Mouse (Mus musculus): Measurements from ENCODE around the gene Olfr1221. TPM values are rescaled to one million over a fixed set of nuclear protein-coding genes. Genes with fewer than 3 reads are reported as not detected.

Gene Olfr1221
- polyA plus RNA-seq, 1 experiment from 2014 or later = not detected

DNA sequence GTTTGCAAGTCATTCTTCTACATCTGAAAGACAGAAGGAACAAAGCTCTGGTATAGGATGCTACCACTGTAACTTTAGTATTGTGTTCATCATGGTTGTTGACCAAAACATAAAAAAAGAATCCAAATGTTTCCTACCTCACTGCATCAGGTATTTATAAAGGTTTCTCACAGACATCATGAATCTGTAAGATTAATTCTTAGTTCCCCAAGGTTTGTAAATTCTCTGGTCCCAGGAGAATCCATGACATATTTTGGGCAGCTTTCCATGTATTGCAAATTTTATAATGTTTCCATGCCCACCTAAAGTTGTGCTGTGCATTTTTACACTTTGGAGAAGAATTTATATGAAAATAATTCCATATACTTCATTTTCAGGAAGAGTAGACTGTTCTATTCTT lies 56.0 kb downstream of the Olfr1221 start, which contains the start of gene Olfr1218:
TSS of gene Olfr1218 (minus strand) at position 101 of the 400 bp plus-strand sequence.
- H3K4me2 ChIP-seq (replicated peaks; ENCODE audit: low read depth, low read length) = no peak within 1 kb of the TSS
- H3K27me3 ChIP-seq (ENCODE audit: insufficient read depth, low read length) = no peaks in the 10 kb centered on the region
- no peak for ATAC-seq (ENCODE audit: low FRiP score, low TSS enrichment)
- no peak within 1 kb of the TSS for H3K9ac ChIP-seq (replicated peaks; ENCODE audit: low read length)
- no peaks in the 10 kb centered on the region for H3K9me3 ChIP-seq (ENCODE audit: low read length)
- no peaks in the 10 kb centered on the region for H3K36me3 ChIP-seq (ENCODE audit: insufficient read depth, low read length)
- H3K27ac ChIP-seq (ENCODE audit: low read length) = no peak within 1 kb of the TSS
- no peaks in the 10 kb centered on the region for H3K4me1 ChIP-seq (ENCODE audit: insufficient read depth, low read length)
- no peak within 1 kb of the TSS for H3K4me3 ChIP-seq (ENCODE audit: low read length)

Other genes with a start within 250 kb of the Olfr1221 start
- not detected in 2 replicates for gene Olfr1208, start 215.0 kb downstream of the Olfr1221 start, polyA plus RNA-seq (2015; fragmentation: Nextera tagmentation; extraction: Ambion mirVana)
- not detected in 2 replicates for gene Olfr1209, start 202.1 kb downstream of the Olfr1221 start, polyA plus RNA-seq (2015; fragmentation: Nextera tagmentation; extraction: Ambion mirVana)
- gene Olfr1211, start 179.2 kb downstream of the Olfr1221 start, polyA plus RNA-seq (2015; fragmentation: Nextera tagmentation; extraction: Ambion mirVana) = not detected in 2 replicates
- gene Olfr1212, start 163.3 kb downstream of the Olfr1221 start, polyA plus RNA-seq (2015; fragmentation: Nextera tagmentation; extraction: Ambion mirVana) = not detected in 2 replicates
- not detected in 2 replicates for gene Gm13762, start 137.0 kb downstream of the Olfr1221 start, polyA plus RNA-seq (2015; fragmentation: Nextera tagmentation; extraction: Ambion mirVana)
- gene Olfr1214, start 124.6 kb downstream of the Olfr1221 start, polyA plus RNA-seq (2015; fragmentation: Nextera tagmentation; extraction: Ambion mirVana) = not detected in 2 replicates
- not detected in 2 replicates for gene Olfr1215, start 110.3 kb downstream of the Olfr1221 start, polyA plus RNA-seq (2015; fragmentation: Nextera tagmentation; extraction: Ambion mirVana)
- gene Olfr1216, start 98.9 kb downstream of the Olfr1221 start, polyA plus RNA-seq (2015; fragmentation: Nextera tagmentation; extraction: Ambion mirVana) = not detected in 2 replicates
- not detected in 2 replicates for gene Olfr1217, start 85.2 kb downstream of the Olfr1221 start, polyA plus RNA-seq (2015; fragmentation: Nextera tagmentation; extraction: Ambion mirVana)
- not detected in 2 replicates for gene Olfr1218, start 56.1 kb downstream of the Olfr1221 start, polyA plus RNA-seq (2015; fragmentation: Nextera tagmentation; extraction: Ambion mirVana)
- not detected in 2 replicates for gene Olfr1219, start 33.8 kb downstream of the Olfr1221 start, polyA plus RNA-seq (2015; fragmentation: Nextera tagmentation; extraction: Ambion mirVana)
- gene Olfr1220, start 10.4 kb downstream of the Olfr1221 start, polyA plus RNA-seq (2015; fragmentation: Nextera tagmentation; extraction: Ambion mirVana) = not detected in 2 replicates
- gene Olfr1222, start 15.8 kb upstream of the Olfr1221 start, polyA plus RNA-seq (2015; fragmentation: Nextera tagmentation; extraction: Ambion mirVana) = not detected in 2 replicates
- gene Olfr1223, start 34.3 kb upstream of the Olfr1221 start, polyA plus RNA-seq (2015; fragmentation: Nextera tagmentation; extraction: Ambion mirVana) = not detected in 2 replicates
- gene Olfr1224-ps1, start 46.8 kb upstream of the Olfr1221 start, polyA plus RNA-seq (2015; fragmentation: Nextera tagmentation; extraction: Ambion mirVana) = not detected in 2 replicates
- not detected in 2 replicates for gene Olfr1225, start 57.4 kb upstream of the Olfr1221 start, polyA plus RNA-seq (2015; fragmentation: Nextera tagmentation; extraction: Ambion mirVana)
- not detected in 2 replicates for gene Olfr1226, start 82.8 kb upstream of the Olfr1221 start, polyA plus RNA-seq (2015; fragmentation: Nextera tagmentation; extraction: Ambion mirVana)
- gene Olfr1228, start 136.8 kb upstream of the Olfr1221 start, polyA plus RNA-seq (2015; fragmentation: Nextera tagmentation; extraction: Ambion mirVana) = not detected in 2 replicates
- gene Olfr1229, start 170.7 kb upstream of the Olfr1221 start, polyA plus RNA-seq (2015; fragmentation: Nextera tagmentation; extraction: Ambion mirVana) = not detected in 2 replicates
- not detected in 2 replicates for gene Olfr1230, start 180.0 kb upstream of the Olfr1221 start, polyA plus RNA-seq (2015; fragmentation: Nextera tagmentation; extraction: Ambion mirVana)
- not detected in 2 replicates for gene Olfr1231, start 189.8 kb upstream of the Olfr1221 start, polyA plus RNA-seq (2015; fragmentation: Nextera tagmentation; extraction: Ambion mirVana)
- gene Olfr1232, start 212.4 kb upstream of the Olfr1221 start, polyA plus RNA-seq (2015; fragmentation: Nextera tagmentation; extraction: Ambion mirVana) = not detected in 2 replicates
- not detected in 2 replicates for gene Olfr1233, start 225.1 kb upstream of the Olfr1221 start, polyA plus RNA-seq (2015; fragmentation: Nextera tagmentation; extraction: Ambion mirVana)
- not detected in 2 replicates for gene Olfr1234, start 247.6 kb upstream of the Olfr1221 start, polyA plus RNA-seq (2015; fragmentation: Nextera tagmentation; extraction: Ambion mirVana)